Mouse (Mus musculus): ENCODE results near the gene Gsg1l2. TPM values are rescaled to one million over a fixed set of nuclear protein-coding genes. Genes with fewer than 3 reads are reported as not detected.

Gsg1l2 gene
- polyA plus RNA-seq (2015; fragmentation: Nextera tagmentation; extraction: Ambion mirVana), result not detected in 2 replicates

DNA sequence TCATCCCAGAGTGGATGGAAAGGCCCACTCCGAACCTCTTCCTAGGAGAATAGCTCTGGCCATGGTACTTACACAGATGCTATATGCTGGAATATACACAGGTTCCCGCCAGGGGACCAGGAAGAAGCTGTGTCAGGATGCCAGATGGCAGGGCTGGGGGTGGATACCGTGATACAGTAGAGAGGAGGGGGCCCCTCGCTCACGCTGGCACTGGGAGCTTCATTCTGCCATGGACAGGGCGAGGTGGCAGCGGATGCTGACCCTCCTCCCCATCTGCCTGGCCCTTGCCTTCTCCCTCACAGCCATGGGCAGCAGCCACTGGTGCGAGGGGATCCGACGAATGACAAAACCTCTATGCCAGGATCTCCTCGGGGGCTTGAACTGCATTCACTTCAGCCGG, at the start of gene Gsg1l2:
Gsg1l2 (plus strand) TSS at position 230 of the 400 bp plus-strand sequence.
- Histone ChIP-seq H3K4me3 (ENCODE audit: low read depth, low read length) (no peak within 1 kb of the TSS), H3K27me3 (ENCODE audit: control insufficient read depth, insufficient read depth, low read length) (no peaks in the 10 kb centered on the region), H3K27ac (replicated peaks) (no peak within 1 kb of the TSS), H3K36me3 (ENCODE audit: control insufficient read depth, insufficient read depth, low read length) (no peaks in the 10 kb centered on the region), H3K9ac (ENCODE audit: low read length) (no peak within 1 kb of the TSS), H3K9me3 (ENCODE audit: control insufficient read depth, low read length) (no peaks in the 10 kb centered on the region), H3K4me1 (replicated peaks; ENCODE audit: control insufficient read depth, insufficient read depth) (no peaks in the 10 kb centered on the region), H3K4me2 (replicated peaks; ENCODE audit: low read depth) (no peak within 1 kb of the TSS)
- DNase-seq (ENCODE audit: low spot score), result no peak
- no peak for ATAC-seq (ENCODE audit: low FRiP score, low TSS enrichment)
- WGBS, result 80% methylated on average over 12 of the region's 12 CpGs
- TF ChIP-seq EP300 (optimal IDR thresholded peaks at IDR 0.05), result no peak
- TF ChIP-seq CTCF (IDR thresholded peaks at IDR 0.05; ENCODE audit: low read depth), result no peak

DNA sequence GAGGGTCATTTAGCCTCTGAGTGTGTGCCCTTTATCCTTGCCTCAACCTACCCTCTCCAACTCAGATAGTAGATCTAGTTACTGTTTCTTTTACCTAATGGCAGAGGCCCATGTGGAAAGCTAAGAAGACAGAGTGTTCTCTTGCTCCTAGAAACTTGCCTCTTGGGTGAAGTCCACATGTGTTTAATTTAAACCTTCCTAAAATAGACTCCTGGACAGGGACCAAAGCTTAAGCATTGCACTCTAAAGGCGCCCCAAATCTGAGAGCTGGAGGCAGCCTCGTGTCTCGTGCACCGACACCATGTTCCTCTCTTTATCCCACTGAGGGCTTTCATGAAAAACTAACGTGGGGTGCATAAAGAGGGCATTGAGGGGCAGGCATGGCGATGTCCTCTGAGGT, 47.3 kb upstream of the Gsg1l2 start:
- Histone ChIP-seq H3K4me2 (replicated peaks; ENCODE audit: low read depth) (no peak overlapping the region), H3K4me1 (replicated peaks; ENCODE audit: control insufficient read depth, insufficient read depth) (no peaks in the 10 kb centered on the region), H3K9ac (ENCODE audit: low read length) (no peak overlapping the region), H3K9me3 (ENCODE audit: control insufficient read depth, low read length) (no peaks in the 10 kb centered on the region), H3K27me3 (ENCODE audit: control insufficient read depth, insufficient read depth, low read length) (no peaks in the 10 kb centered on the region), H3K27ac (replicated peaks) (no peak overlapping the region), H3K4me3 (ENCODE audit: low read depth, low read length) (no peak overlapping the region), H3K36me3 (ENCODE audit: control insufficient read depth, insufficient read depth, low read length) (no peaks in the 10 kb centered on the region)
- DNase-seq (ENCODE audit: low spot score) (no peak), ATAC-seq (ENCODE audit: low FRiP score, low TSS enrichment) (no peak)
- WGBS, result 50% methylated on average over 6 of the region's 6 CpGs
- TF ChIP-seq EP300 (optimal IDR thresholded peaks at IDR 0.05) (no peak), CTCF (IDR thresholded peaks at IDR 0.05; ENCODE audit: low read depth) (no peak)

DNA sequence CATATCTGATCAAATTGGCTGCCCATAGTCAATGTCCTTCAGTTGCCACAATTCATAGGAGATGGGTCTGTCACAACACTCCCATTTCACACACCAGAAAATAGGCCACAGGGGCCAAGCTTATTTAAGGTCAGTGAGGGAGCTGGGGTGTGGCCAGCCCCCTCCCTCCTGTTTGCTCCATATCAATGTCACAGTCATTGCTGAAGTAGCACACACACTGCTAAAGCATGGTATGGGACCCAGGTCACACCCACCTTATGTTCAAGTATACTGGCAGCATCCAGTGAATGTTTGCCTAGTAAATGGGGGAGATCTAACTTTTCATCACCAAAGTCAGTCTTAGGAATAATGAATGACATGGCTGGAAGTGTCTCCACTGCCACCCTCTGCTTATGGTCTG, 45.7 kb upstream of the Gsg1l2 start:
- no peak overlapping the region for H3K9ac ChIP-seq (ENCODE audit: low read length)
- no peaks in the 10 kb centered on the region for H3K4me1 ChIP-seq (replicated peaks; ENCODE audit: control insufficient read depth, insufficient read depth)
- no peak overlapping the region for H3K4me3 ChIP-seq (ENCODE audit: low read depth, low read length)
- no peak overlapping the region for H3K4me2 ChIP-seq (replicated peaks; ENCODE audit: low read depth)
- H3K9me3 ChIP-seq (ENCODE audit: control insufficient read depth, low read length), result no peaks in the 10 kb centered on the region
- ATAC-seq (ENCODE audit: low FRiP score, low TSS enrichment), result no peak
- no peak overlapping the region for H3K27ac ChIP-seq (replicated peaks)
- DNase-seq (ENCODE audit: low spot score), result no peak
- no peaks in the 10 kb centered on the region for H3K36me3 ChIP-seq (ENCODE audit: control insufficient read depth, insufficient read depth, low read length)
- TF ChIP-seq EP300 (optimal IDR thresholded peaks at IDR 0.05) (no peak), CTCF (IDR thresholded peaks at IDR 0.05; ENCODE audit: low read depth) (no peak)
- no peaks in the 10 kb centered on the region for H3K27me3 ChIP-seq (ENCODE audit: control insufficient read depth, insufficient read depth, low read length)

DNA sequence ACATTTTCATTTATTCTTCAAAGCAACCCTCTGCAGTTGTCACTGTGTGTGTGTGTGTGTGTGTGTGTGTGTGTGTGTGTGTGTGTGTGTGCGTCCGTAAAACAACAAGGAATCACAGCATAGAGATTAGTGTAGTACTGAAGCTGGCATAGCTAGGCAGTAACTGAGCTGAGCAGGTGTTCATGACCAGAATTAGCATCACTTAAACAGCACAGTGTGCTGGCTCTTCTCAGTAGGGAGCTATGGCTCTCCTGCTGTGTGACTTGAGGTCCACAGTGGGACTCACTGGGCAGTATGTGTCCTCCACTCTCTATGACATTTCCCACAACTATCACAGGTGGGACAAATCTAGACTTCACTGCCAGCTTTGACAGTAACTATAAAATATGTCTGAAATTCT, 43.4 kb upstream of the Gsg1l2 start:
- H3K27ac ChIP-seq (replicated peaks), result no peak overlapping the region
- H3K27me3 ChIP-seq (ENCODE audit: control insufficient read depth, insufficient read depth, low read length), result no peaks in the 10 kb centered on the region
- no peak overlapping the region for H3K9ac ChIP-seq (ENCODE audit: low read length)
- H3K9me3 ChIP-seq (ENCODE audit: control insufficient read depth, low read length), result no peaks in the 10 kb centered on the region
- ATAC-seq (ENCODE audit: low FRiP score, low TSS enrichment) (no peak), DNase-seq (ENCODE audit: low spot score) (no peak)
- WGBS, result 91% methylated on average over 2 of the region's 2 CpGs
- no peaks in the 10 kb centered on the region for H3K36me3 ChIP-seq (ENCODE audit: control insufficient read depth, insufficient read depth, low read length)
- no peak overlapping the region for H3K4me3 ChIP-seq (ENCODE audit: low read depth, low read length)
- TF ChIP-seq CTCF (IDR thresholded peaks at IDR 0.05; ENCODE audit: low read depth) (no peak), EP300 (optimal IDR thresholded peaks at IDR 0.05) (no peak)
- no peaks in the 10 kb centered on the region for H3K4me1 ChIP-seq (replicated peaks; ENCODE audit: control insufficient read depth, insufficient read depth)
- H3K4me2 ChIP-seq (replicated peaks; ENCODE audit: low read depth), result no peak overlapping the region

DNA sequence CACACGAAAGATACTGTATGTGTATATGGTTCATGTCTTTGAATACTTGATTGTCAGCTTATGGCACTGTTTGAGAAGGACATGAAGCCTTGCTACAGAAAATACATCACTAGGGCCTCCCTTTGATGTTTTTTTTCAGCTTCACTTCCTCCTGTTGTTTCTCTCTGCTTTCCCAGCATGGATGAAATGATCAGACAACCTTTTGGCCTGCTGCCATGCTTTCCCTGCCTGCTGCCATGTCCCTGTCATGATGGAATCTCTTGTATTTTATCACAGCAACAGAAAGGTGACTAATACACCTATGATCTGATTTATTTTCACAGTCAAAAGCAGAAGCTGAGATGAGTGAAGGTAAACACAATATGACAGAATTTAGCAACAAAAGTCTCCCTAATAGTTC, 40.7 kb upstream of the Gsg1l2 start:
- Histone ChIP-seq H3K4me2 (replicated peaks; ENCODE audit: low read depth) (no peak overlapping the region), H3K4me3 (ENCODE audit: low read depth, low read length) (no peak overlapping the region), H3K27ac (replicated peaks) (no peak overlapping the region), H3K36me3 (ENCODE audit: control insufficient read depth, insufficient read depth, low read length) (no peaks in the 10 kb centered on the region), H3K27me3 (ENCODE audit: control insufficient read depth, insufficient read depth, low read length) (no peaks in the 10 kb centered on the region), H3K9me3 (ENCODE audit: control insufficient read depth, low read length) (no peaks in the 10 kb centered on the region), H3K9ac (ENCODE audit: low read length) (no peak overlapping the region), H3K4me1 (replicated peaks; ENCODE audit: control insufficient read depth, insufficient read depth) (no peaks in the 10 kb centered on the region)
- DNase-seq (ENCODE audit: low spot score), result no peak
- no peak for ATAC-seq (ENCODE audit: low FRiP score, low TSS enrichment)
- 93% methylated on average over 1 of the region's 1 CpGs for WGBS
- TF ChIP-seq EP300 (optimal IDR thresholded peaks at IDR 0.05), result no peak

DNA sequence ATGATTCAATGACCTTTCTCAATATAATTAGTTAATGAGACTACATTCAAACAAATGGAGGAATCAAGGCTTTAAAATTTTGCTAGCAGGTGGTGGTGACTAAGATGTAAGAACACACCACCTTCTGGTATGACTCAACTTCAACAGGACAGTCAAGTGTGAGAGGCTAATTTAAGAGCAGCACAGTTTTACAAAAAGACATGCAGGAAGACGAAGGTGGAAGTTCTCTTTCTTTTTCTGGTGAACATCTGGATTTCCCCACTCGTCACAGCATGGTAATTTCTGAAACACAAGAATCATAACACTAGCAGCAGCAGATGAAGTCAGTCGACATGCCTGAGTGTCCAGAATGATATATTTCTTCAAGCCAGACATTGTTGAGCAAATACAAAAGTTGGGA, 39.8 kb upstream of the Gsg1l2 start:
- H3K36me3 ChIP-seq (ENCODE audit: control insufficient read depth, insufficient read depth, low read length), result no peaks in the 10 kb centered on the region
- WGBS, result 48% methylated on average over 3 of the region's 3 CpGs
- no peak overlapping the region for H3K27ac ChIP-seq (replicated peaks)
- ATAC-seq (ENCODE audit: low FRiP score, low TSS enrichment) (no peak), DNase-seq (ENCODE audit: low spot score) (no peak)
- TF ChIP-seq EP300 (optimal IDR thresholded peaks at IDR 0.05), result no peak
- no peak for TF ChIP-seq CTCF (IDR thresholded peaks at IDR 0.05; ENCODE audit: low read depth)
- no peak overlapping the region for H3K4me2 ChIP-seq (replicated peaks; ENCODE audit: low read depth)
- H3K27me3 ChIP-seq (ENCODE audit: control insufficient read depth, insufficient read depth, low read length), result no peaks in the 10 kb centered on the region
- H3K9me3 ChIP-seq (ENCODE audit: control insufficient read depth, low read length), result no peaks in the 10 kb centered on the region
- H3K9ac ChIP-seq (ENCODE audit: low read length), result no peak overlapping the region
- no peak overlapping the region for H3K4me3 ChIP-seq (ENCODE audit: low read depth, low read length)
- H3K4me1 ChIP-seq (replicated peaks; ENCODE audit: control insufficient read depth, insufficient read depth), result no peaks in the 10 kb centered on the region
